Mouse (Mus musculus) left cerebral cortex, adult 2 months (tissue): ENCODE measurements around the gene Itpr1. TPM values are rescaled to one million over a fixed set of nuclear protein-coding genes. Genes with fewer than 3 reads are reported as not detected.

Source experiments
- DNase-seq, 2 experiments: peaks; one replicate each; pipeline ENCODE4 v3.0.0; 2021 to 2022; ENCODE audit warnings: low spot score in 2 of 2, mixed read lengths in 1 of 2; ENCODE audit errors: extremely low spot score in 1 of 2
- H3K27ac ChIP-seq: fragments of 200-600 bp; 2 replicates; pipeline ENCODE4 v1.8.1; 2022
- H3K4me3 ChIP-seq: fragments of 200-600 bp; 2 replicates; pipeline ENCODE4 v1.8.1; 2022
- CTCF ChIP-seq: fragments of 200-600 bp; IDR thresholded peaks from 2 replicates; pipeline ENCODE4 v1.8.1; 2022; ENCODE audit warnings: antibody characterized with exemption, mild to moderate bottlenecking, moderate library complexity
- intact Hi-C: fragments of 180-260 bp; cut with DNase I; formaldehyde crosslinking; loops from one replicate; pipeline ENCODE4 v1.15.1; 2025
- total RNA-seq, 2 experiments: library from RNA; stranded (reverse); gene quantifications; 2 replicates each; pipeline ENCODE4 v1.2.3; 2021

Itpr1 gene
- total RNA-seq, 2 experiments from 2014 or later, result 459 to 480 TPM

- no peak for TF ChIP-seq CTCF
- H3K27ac ChIP-seq, result peak overlapping the region; percentile 80
- no peak overlapping the region for H3K4me3 ChIP-seq
- no peak for DNase-seq
- intact Hi-C loops, result no loop called here
Measured at GRCm38 (mm10) chr6:108249031-108249917, 36.4 kb downstream of the Itpr1 start.

GRCm38 (mm10) chr6:108249918-108250225 is 37.0 kb downstream of the Itpr1 start:
- Histone ChIP-seq H3K4me3 (no peak overlapping the region), H3K27ac (peak overlapping the region; percentile 80)
- TF ChIP-seq CTCF, result no peak
- intact Hi-C loops, result loop anchor here (5.0 kb wide), 1 partner anchor 72 kb away; no protein-coding TSS in a partner anchor
- no peak for DNase-seq

DNA sequence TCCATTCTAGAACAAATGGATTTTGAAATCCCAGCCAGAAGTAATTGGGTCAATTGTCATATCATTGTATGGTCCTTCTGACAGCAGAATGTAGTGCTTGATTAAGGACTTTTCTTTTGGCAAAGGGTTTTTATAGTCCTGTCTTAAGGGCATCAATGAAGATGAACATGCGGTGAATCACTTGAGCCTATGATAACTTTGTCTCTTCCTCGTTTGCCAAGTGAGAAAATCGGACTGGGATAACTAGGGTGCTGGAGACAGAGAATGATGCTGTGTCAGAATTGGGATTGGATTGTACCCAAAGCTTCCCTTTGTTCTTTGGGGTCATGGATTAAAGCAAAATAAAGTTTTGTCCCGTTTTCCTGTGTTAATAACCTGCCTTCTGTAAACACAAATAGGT is 37.5 kb downstream of the Itpr1 start:
- no peak for TF ChIP-seq CTCF
- Histone ChIP-seq H3K27ac (peak overlapping the region; percentile 80; the same call in 1 of the 2 replicates), H3K4me3 (no peak overlapping the region)
- DNase-seq, result no peak
- intact Hi-C loops, result loop anchor here (5.0 kb wide), 1 partner anchor 72 kb away; no protein-coding TSS in a partner anchor

GRCm38 (mm10) chr6:108252565-108253360 is 39.9 kb downstream of the Itpr1 start:
- no peak for DNase-seq
- H3K27ac ChIP-seq, result no peak overlapping the region
- H3K4me3 ChIP-seq, result no peak overlapping the region
- no peak for TF ChIP-seq CTCF
- intact Hi-C loops, result loop anchor here (5.0 kb wide), 1 partner anchor 70 kb away; no protein-coding TSS in a partner anchor

GRCm38 (mm10) chr6:108254132-108255064 is 41.5 kb downstream of the Itpr1 start:
- Histone ChIP-seq H3K4me3 (no peak overlapping the region), H3K27ac (peak overlapping the region; percentile 81)
- DNase-seq, result no peak
- intact Hi-C loops, result loop anchor here (5.0 kb wide), 1 partner anchor 68 kb away; no protein-coding TSS in a partner anchor
- no peak for TF ChIP-seq CTCF

DNA sequence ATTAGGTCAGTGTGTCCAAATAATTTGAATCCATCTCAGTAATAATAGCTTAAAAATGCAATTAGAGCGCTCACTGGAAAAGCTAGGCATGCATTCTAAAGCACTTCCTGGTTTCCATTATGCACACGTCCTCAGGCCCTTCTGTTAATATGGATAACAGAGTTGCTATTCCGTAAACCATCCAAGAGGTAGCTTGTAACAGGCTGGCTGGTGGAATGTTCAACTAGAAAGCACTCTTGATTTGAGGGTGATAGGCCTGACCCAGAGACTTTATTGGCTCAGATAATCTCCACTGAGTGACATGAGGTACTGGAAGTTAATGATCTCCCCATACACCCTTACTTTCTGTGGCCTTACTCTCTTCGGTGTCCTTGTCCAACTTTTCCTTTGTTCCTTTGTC is 43.0 kb downstream of the Itpr1 start:
- Histone ChIP-seq H3K4me3 (no peak overlapping the region), H3K27ac (no peak overlapping the region)
- no peak for DNase-seq
- intact Hi-C loops, result no loop called here
- TF ChIP-seq CTCF, result no peak

DNA sequence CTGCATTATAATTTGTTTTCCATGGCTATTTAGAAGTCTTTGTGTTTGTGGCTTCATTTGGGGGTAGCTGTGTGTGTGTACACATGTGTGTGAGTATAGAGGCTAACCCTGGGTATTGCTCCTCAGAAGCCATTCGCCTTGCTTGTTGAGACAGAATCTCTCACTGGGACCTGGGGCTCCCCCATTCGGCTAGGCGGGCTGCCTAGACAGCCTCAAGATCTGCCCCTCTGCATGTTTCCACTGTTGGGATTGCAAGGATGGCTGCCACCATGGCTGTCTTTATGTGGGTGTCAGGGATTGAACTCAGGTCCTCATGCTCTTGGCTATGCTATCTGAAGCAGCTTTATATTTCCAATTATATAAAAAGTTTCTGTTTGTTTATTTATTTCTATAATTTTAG is 44.3 kb downstream of the Itpr1 start:
- TF ChIP-seq CTCF, result no peak
- no peak overlapping the region for H3K4me3 ChIP-seq
- no peak overlapping the region for H3K27ac ChIP-seq
- intact Hi-C loops, result no loop called here
- DNase-seq, result no peak

GRCm38 (mm10) chr6:108258631-108259030 is 45.7 kb downstream of the Itpr1 start:
- DNase-seq, result no peak

DNA sequence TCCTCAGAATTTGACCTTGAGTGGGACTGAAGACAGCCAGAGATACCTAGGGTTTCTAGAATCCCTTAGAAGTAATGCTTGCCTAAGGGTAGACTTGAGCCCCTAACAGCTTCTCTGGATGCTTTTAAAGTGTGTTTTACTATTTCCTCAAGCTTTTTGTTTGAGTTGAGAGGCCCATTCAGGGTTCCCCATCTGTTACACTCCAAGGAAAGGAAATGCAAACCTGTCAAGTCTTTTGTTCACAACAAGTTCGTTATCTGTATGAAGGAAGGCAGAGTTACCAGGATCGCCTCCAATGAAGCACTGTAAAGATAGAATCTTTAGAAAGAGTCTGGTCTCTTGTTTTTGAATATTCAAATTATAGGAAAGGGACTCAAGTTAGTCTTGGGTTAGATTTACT is 46.8 kb downstream of the Itpr1 start:
- no peak for DNase-seq
- intact Hi-C loops, result no loop called here
- H3K4me3 ChIP-seq, result no peak overlapping the region
- H3K27ac ChIP-seq, result no peak overlapping the region
- TF ChIP-seq CTCF, result no peak

More at GRCm38 (mm10) chr6:108258631-108259030, 45.7 kb downstream of the Itpr1 start:
- intact Hi-C loops, result no loop called here
- Histone ChIP-seq H3K27ac (no peak overlapping the region), H3K4me3 (no peak overlapping the region)
- TF ChIP-seq CTCF, result no peak

DNA sequence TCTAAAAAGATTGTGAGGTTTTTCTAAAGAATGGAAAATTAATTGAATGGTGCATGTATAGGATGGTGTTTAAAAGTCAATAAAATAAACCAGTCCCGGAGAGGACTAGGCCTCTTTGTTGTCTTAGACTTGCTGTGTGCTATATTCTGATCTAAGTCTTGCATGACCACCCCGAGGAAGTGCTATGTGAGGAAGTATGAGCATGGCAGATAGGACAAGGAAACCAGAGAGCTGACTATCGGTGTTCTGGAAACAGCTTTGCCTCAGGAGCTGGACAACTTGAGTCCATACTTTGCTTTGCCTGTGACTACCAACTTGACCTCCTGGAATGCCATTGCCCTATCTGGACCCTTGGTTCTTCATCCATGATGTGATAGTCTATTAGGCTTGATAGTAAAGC is 48.6 kb downstream of the Itpr1 start:
- Histone ChIP-seq H3K4me3 (no peak overlapping the region), H3K27ac (no peak overlapping the region)
- no peak for TF ChIP-seq CTCF
- no peak for DNase-seq
- intact Hi-C loops, result no loop called here

- TF ChIP-seq CTCF, result no peak
- intact Hi-C loops, result no loop called here
- no peak for DNase-seq
- no peak overlapping the region for H3K27ac ChIP-seq
- no peak overlapping the region for H3K4me3 ChIP-seq
Measured at GRCm38 (mm10) chr6:108264164-108264563, 51.3 kb downstream of the Itpr1 start.
